Mouse (Mus musculus) left cerebral cortex, postnatal 10 days (tissue): ENCODE measurements around the gene Nfatc2. TPM values are rescaled to one million over a fixed set of nuclear protein-coding genes. Genes with fewer than 3 reads are reported as not detected.

Experiments
- DNase-seq, 2 experiments: peaks; one replicate each; pipeline ENCODE4 v3.0.0; 2021 to 2022; ENCODE audit warnings: low spot score in 2 of 2, mixed read lengths in 1 of 2; ENCODE audit errors: extremely low spot score in 1 of 2
- intact Hi-C: fragments of 180-260 bp; cut with DNase I; formaldehyde crosslinking; loops from one replicate; pipeline ENCODE4 v1.15.1; 2025
- total RNA-seq, 2 experiments: library from RNA; stranded (reverse); gene quantifications; 2 replicates each; pipeline ENCODE4 v1.2.3; 2021

Nfatc2 gene
- total RNA-seq, 2 experiments from 2014 or later: 14.4 to 17.4 TPM

DNA sequence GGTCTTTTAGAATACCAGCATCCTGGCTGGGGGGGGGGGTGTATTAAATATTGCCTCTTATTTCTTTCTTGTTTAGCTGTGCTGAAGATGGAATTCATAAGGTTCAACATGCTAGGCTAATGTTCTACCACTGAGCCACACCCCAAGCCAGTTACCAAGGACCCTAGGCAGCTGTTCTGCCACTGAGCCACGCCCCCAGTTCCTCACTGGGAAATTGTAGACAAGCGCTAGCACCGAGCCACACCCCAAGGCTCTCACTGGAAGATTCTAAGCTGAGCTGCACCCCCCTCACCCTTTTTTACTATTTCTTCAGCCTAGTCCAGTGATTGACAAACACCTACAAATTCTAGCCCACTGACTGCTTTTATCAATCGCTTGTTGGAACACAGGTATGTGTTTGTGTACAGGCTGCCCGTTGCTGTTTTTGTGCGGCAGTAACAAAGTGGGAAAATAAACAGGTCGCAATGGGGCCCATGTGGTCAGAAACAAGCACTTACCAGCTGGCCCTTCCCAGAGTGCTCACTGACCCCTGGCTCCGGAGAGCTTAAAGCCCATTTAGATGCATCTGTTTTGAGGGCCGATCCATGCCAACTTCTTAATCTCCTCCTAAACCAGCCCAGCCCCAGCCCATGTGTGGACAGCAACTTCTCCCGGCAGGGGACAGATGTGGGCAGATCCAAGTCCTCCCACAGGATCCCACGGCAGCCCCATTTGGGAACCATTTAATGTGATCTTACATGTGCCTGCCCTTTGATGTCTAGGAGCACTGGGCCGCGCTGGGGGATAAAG is 11.8 kb upstream of the Nfatc2 start:
- no peak for DNase-seq
- intact Hi-C loops: no loop called here

DNA sequence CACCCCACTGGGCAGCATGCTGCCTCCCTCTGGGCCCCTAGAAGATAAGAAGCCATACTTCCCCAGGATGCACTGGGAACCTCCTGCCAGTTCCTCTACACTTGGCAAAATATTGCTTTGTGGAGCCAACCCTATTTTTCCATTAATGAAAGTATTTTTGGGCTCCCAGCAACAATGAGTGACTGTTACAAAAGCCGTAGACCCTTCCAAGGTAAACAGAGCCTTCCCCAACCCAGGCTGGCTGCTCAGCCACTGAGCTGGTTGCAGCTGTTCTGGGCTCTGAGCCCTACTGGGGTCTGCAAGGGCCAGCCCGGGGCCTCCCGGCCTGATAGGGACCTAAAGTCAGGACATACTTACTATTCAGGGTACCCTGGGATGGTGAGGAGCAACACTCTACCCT is 9.5 kb upstream of the Nfatc2 start:
- no peak for DNase-seq
- intact Hi-C loops: no loop called here

DNA sequence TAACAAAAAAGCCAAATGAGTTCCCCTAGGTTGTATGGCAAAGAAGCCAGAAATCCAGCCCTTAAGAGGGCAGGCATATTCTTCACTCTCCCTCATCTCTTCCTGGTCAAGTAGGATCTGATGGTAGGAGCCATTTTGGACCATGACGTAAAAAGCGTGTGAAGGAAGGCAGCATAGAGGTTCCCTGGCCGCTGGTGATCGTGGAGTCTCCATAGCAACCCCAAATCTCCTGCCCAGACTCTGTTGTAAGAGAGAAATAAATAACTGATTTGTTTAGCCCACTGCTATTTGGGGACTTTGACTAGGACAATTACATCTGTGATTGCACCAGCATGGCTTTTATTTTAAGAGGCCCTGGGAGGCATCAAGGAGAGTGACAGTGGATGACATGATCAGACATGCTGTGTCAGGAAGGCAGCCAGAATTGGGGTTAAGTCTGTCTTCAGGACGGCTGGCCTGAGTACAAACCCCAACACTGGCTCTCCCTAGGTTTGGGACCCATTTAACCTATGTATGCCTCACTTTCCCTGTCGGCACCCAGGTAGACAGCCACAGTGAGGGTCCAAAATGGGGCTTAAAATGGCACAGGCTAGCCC is 8.3 kb upstream of the Nfatc2 start:
- peak in 1 of 2 experiments; percentile 46 for DNase-seq
- intact Hi-C loops: no loop called here

DNA sequence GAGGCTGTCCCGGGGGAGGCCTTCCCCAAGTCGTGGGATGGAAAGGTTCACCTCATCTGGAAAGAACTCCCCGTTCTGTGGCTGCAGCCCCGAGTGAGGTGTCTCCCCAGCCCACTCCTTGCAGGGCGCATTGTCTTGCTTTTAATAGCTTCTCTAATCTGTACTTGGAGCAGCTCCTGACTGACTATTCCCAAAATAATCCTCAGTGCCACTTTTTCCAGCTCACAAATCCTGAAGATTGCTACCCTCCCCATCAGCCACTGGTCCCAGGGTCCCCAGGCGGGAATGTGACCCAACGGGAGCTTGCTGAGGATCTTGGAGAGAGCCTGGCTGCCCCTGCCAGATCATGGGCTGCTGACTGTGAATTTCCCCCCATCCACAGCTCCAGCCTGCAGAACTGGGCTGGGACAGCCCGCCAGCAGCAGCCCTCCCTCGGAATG is 6.7 kb upstream of the Nfatc2 start:
- intact Hi-C loops: no loop called here
- DNase-seq: no peak

DNA sequence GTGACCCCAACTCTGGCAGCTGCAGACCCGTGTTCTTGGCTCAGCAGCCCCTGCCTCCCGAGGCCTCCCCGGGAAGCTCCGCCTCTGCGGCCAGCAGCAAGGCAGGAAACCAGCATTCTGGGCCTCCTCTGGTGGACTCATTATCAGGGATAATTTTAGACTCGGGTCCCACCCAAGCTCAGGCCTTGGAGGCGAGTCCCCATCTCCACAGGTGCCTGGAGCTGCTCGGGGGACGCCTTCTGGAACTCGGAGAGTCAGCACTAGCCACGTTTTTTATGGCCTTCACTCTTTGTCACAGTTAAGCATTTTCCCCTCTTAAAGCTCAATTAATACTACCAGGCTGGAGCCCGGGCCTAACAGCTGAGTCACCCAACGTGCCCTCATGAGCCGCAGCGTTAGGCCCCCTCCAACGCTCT is 3.2 kb upstream of the Nfatc2 start:
- intact Hi-C loops: no loop called here
- peak in 1 of 2 experiments; percentile 59 for DNase-seq

DNA sequence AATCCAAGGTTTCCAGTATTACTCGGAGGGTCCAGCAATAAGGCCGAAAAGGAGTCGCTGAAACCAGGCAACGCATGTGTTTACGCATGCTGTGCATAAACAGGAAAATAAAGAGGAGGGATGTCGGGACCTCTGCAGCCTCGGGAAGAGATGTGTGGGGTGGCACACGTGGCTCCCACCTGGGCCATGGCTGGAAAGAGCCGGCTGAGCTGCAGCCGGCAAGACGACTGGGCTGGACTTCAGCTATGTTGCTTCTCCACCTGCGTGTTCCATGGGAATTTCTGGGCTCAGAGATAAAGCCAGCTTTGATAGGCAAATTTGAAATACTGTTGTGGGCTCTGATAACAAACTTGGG is 907 bp upstream of the Nfatc2 start:
- intact Hi-C loops: no loop called here
- DNase-seq: no peak

DNA sequence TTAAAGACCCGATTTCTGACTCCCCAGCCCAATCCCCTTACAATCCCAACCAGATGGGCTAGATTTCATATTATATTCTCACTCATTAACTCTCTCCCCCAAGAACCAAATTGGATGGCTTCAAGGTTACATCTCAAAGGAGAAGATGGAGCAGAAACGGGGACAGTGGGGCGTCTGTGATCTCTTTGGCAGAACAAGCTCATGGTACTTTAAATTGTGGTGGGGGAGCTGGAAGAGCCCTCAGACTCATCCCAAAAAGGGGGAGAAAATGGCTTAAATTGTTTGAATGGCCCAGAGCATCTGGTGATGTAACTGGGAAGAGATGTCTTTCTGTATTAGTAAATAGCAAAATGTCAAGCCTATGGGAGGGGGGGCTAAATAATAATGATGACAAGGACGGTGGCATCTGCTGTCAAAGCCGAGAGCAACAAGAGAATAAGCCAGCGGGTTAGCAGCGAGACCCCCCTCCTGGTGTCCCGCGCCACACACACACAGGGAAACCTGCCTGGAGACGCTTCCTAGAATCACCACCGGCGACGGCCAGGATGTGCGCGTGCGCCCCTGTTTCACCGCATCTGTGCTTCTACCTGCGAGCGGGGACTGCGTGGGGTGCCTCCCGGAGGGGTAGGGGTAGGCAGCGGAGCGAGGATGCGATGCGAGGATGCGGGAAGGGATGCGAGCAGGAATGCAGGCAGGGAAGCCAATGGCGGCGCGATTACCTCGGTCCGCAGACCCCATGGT is 537 bp downstream of the Nfatc2 start:
- peak; percentile 54 to 73 for DNase-seq
- intact Hi-C loops: no loop called here

DNA sequence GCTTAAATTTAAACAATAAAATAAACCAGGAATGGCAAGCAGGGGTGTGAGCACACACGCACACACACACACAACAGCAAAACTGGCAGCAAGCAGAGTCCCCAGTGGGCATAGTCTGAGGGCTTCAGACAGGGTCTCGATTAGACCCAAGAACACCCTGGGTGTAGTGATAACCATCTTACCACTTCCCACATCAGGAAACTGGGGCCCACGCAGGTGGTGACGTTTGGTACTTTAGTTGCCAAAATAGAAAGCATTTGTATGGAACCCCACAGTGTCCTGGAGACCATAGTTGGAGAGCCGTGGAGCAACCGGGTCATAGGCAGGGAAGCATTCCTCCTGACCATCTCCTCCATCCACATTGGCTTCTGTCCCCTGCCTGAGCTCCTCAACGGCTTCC is 5.8 kb downstream of the Nfatc2 start:
- no peak for DNase-seq
- intact Hi-C loops: no loop called here

DNA sequence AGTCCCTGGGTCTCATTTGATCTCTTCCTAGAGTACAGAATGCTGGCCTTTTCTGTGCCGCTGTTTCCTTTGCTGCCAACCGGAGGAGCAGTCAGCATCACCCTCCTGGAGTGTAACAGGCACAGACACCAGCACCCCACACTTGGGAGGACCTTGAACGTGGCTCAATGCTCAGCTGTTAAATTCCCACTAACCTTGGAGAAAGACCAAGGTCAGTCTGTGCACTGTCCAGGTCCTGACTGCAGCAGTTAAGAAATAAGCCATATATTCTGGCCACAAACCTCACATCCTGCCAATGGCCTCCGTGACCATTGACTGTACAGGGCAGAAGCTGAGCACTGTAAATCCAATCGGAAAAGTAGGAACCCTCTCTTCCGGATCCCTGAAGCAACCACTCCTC is 7.8 kb downstream of the Nfatc2 start:
- intact Hi-C loops: no loop called here
- no peak for DNase-seq

DNA sequence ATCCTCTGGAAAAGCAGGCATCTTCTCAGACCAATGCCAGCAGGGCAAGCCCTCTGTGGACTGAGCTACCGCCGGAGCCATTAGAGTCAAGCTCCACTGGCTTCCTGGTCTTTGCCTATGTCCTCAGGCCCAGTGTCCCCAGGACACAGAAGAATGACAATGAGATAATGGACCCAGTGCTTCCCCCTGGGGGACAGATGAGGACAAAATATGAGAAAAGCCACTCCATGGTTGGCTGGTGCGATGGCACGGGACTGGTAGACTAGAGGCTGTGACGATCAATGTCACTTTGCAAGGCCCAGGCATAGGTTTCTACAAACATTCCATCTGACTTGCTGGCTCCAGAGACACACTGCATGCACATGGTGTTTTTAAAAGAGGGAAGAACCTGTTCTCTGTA is 8.5 kb downstream of the Nfatc2 start:
- DNase-seq: no peak
- intact Hi-C loops: no loop called here

DNA sequence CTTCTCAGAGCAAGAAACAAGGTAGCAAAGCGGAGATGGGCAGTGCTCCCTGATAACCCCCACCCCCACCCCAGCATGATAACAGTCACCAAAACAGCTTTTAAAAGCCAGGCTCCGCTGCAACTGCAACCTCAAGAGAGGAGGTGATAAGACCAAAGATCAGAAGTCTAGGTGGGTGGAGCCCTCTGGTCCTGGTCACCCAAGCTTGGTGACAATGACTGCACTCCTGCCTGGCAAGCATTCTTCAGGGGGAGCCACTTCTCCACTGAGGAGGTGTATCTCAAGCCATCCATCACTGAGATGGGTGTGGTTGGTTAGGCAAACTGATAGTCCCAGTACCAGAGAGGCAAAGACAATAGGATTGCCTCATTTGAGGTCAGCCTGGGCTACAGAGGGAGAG is 10.4 kb downstream of the Nfatc2 start:
- intact Hi-C loops: no loop called here
- no peak for DNase-seq

DNA sequence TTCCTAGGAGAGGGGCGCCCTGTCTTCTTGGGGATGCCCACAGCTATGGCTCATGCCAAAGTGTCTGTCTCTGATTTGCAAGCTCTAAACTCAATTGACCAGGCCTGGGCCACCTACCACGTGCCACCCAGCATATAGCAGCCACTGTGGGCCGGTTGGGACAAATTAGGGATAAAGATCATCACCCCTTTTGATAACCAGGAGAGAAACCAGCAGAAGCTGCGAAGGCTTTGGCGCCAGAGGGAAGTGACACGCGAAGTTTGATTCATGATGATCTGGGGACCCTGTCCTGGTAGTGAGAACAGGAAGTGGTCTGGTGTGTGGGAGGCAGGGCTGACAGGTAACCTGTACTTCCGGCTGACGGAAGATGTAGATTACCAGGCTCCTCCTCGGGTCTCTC is 10.9 kb downstream of the Nfatc2 start:
- intact Hi-C loops: no loop called here
- no peak for DNase-seq

DNA sequence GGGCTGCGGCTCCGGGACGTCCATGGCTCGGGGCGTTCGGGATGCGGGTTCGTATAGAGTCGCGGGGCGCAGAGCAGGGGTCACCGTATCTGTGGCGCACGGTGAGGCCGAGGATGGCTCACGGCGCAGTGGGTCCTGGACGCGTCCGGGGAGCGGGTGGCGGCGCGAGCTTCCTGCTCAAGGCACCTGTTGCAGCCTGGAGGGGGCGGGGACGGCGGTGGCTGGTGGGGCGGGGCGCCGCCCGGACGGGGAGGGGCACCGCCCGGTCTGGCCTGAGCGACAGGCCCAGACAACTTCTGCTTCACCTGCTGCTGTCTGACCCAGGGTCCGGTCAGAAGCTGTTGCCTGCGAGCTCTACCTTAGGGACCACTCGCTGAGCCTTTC is 11.3 kb downstream of the Nfatc2 start:
- intact Hi-C loops: no loop called here
- DNase-seq: peak in 1 of 2 experiments; percentile 61

DNA sequence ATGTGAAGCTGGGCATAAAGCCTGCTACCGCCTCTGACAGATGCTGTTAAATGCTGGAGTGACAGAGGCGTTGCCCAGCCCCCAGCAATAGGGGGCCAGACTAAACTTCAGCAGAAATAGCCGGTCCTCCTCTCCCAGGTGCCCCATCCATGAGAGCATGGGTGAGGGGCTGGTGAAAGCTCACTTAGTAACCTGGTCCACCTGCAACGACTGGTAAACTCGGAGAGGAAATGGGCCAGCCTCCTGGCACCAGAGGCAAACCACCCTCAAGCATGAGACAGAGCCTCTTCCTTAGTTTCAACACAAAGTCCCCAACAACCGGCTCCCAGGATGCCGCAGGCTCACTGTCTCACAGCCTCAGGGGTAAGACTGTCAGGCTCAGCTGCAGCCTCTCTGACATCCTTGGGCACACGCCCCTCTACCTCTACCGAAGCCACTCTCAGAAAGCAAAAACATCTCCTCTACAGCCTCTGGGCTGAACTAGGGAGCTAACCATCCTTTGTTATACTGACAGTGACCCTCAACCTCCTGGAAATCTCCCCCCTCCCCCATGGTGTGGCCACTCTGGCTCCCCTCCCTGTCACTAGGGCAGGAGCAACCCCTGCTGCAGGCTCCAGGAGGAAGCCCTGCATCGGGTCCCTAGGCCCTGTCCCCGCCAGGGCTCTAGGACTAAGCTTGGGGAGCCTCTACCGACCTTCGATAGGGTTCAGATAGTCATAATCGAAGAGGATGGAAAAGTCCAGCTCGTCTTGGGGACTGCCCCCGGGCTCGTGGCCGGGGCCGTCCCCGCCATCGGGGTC is 11.9 kb downstream of the Nfatc2 start:
- intact Hi-C loops: no loop called here
- no peak for DNase-seq

DNA sequence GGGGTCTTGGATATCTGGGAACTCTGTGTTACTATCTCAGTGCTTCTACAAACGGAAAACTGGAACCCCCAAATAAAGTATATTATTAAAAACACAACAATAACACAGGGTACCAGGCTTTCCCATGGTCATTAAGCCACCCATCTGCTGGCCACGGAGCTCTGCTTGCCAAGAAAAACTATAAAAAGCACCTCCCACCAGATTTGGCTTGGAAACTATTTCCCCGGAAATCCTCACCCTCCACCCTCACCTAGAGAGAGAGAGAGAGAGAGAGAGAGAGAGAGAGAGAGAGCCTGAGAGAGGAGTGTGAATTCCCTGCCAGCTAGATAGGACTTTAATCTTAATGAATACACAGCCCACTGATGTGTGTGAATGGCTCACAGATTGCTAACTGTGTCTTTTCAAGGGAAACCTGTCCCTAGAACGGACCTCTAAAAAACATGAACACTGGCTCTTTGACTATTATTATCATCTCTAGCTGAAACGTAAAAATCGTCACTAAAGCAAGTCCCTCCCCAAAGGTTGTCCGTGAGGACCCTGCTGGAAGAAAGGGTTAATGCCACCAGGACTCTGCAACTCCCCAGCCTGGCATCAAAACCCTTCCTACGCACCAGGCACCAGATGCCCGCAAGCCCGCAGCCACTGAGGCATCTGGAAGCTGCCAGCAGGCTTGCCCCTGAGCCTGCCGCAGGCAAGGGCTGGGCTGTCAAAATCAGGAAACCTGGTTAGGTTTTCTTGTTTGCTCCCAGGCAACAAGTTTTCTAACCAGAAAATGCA is 12.7 kb downstream of the Nfatc2 start:
- DNase-seq: no peak

DNA sequence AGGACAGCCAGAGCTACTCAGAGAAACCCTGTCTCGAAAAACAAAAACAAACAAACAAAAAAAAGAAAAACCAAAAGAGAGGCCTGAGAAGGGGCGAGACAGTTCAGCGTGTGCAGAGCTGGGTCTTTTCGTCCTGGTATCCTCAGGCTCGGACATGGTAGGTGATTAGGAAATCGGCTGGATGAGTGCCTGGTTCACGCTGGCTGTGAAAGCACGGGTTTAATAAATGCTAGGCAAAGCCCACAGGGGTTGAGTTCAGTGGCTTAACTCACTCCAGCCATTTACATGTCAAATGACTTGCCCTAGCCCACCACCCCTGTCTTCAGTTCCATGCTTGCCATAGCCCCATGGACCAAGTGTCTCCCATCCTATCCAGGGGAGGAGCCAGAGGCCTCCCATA is 14.3 kb downstream of the Nfatc2 start:
- no peak for DNase-seq
- intact Hi-C loops: no loop called here

More for the DNA sequence above, 12.7 kb downstream of the Nfatc2 start:
- intact Hi-C loops: no loop called here

DNA sequence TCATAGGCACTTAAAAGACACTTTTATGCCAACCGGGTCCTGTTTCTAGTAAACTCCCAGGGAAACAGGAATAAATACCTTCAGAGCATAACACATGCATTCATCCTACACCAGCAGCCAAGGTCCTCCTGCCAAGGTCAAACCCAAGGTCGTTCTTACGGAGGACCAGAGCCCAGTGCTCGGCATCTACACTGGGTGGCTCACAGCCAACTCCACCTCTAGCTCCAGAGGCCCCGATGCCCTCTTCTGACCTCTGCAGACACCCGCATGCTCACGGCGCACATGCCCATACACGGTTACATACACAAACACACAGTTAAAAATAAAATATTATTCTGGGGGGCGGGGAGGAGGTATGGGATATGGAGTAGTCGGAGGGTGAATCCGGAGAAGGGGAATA is 14.9 kb downstream of the Nfatc2 start:
- no peak for DNase-seq
- intact Hi-C loops: no loop called here

DNA sequence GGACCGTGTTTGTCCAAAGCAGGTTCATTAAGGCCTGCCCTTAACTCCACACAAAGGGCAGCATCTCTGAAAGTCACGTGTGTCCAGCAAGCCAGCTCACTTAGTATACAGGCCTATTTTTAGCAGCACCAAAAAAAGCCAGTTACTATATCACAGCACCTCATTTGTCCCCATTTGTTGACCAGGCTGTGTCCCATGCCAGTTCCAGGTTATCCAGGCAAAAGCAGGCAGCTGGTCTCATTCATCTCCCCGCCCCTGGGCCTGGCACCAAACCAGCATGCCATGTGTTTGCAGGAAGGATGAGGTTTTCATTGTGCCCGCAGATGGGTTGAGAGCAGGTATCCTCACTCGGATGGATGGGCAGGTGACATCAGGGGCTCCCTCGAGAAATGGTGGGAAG is 16.6 kb downstream of the Nfatc2 start:
- intact Hi-C loops: no loop called here

DNA sequence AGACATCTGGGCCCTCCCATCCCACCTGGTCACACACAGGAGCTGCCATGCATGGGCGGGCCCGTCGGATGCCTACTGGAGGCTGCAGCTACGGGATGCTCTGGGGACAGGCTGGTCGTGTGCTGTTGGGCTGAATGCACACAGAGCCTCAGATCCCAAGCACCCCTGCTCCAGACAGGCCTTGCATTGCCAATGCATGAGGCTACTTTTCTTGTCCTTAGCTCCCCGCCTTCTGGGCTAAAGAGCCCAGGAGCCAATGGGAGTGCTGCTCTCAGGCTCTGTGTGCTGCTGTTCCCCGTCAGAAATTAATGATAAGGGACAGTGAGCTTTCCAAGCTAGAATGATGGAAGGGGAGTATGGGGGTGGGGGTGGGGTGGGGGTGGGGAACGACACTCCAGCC is 17.0 kb downstream of the Nfatc2 start:
- intact Hi-C loops: no loop called here
- DNase-seq: no peak

More for the DNA sequence above, 16.6 kb downstream of the Nfatc2 start:
- DNase-seq: no peak
